Comparison of ENCODE assay signal across 19 mouse cellular contexts in the genomic region with DNA sequence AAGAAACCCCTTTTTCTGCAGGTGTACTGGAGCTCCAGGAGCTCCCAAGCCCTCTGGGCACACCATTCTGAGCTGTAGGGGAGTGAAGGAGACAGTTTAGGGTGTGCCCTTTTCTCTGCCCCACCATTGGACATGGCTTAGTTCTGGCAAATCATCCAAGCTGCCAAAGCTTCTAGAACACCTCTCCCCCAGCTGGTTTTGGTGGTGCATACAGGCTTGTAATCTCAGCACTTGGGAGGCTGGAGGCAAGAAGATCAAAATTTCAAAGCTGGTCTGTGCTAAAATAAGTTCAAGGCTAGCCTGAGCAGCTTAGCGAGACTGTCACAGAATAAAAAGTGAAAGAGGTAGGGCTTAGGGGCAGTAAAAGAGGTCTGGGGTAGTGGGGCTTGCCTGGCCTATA. TPM values are rescaled to one million over a fixed set of nuclear protein-coding genes. Genes with fewer than 3 reads are reported as not detected.
DNase-seq lines count a peak whose midpoint lies in the region; ATAC-seq and TF ChIP-seq lines count a peak whose summit lies in the region.
"Had no signal": no experiment of that assay in that cellular context is flagged by ENCODE, and none has a peak within 500 bp of the region (broad histone marks: within the 10 kb centered on the region; RNA-seq: fewer than 3 reads in every experiment).

No protein-coding gene starts in this region.

- peaks cover 29% of the 10 kb centered on the region for H3K36me3 ChIP-seq in forebrain, postnatal 0 days (ENCODE audit: insufficient read depth)
- H3K36me3 ChIP-seq in midbrain, embryonic 10.5 days, result 0 out of 2 replicates have a peak, but pooled peaks cover 3% of the 10 kb centered on the region
- peaks cover 20% of the 10 kb centered on the region for H3K36me3 ChIP-seq in neural tube, embryonic 13.5 days
- no peaks in the 10 kb centered on the region for H3K36me3 ChIP-seq in kidney, embryonic 14.5 days (ENCODE audit: control insufficient read depth, insufficient read depth, low read length)
- H3K36me3 ChIP-seq: embryonic facial prominence, embryonic 13.5 days; limb, embryonic 10.5 days; liver, embryonic 13.5 days had no signal

- peak overlapping the region; percentile 97 for H3K4me2 ChIP-seq in forebrain, postnatal 0 days (ENCODE audit: low read depth)
- H3K4me2 ChIP-seq in neural tube, embryonic 13.5 days, result peak overlapping the region; percentile 88
- H3K4me2 ChIP-seq in kidney, embryonic 14.5 days (replicated peaks; ENCODE audit: low read depth, low read length), result no peak overlapping the region
- H3K4me2 ChIP-seq: embryonic facial prominence, embryonic 13.5 days; liver, embryonic 13.5 days had no signal

- ATAC-seq in forebrain, postnatal 0 days, result no peak
- no peak for ATAC-seq in neural tube, embryonic 13.5 days (ENCODE audit: low read depth)
- ATAC-seq in erythroid progenitor cell, adult 5-6 weeks (replicated peaks; ENCODE audit: low FRiP score, poor library complexity, severe bottlenecking), result no peak
- ATAC-seq in kidney, embryonic 14.5 days (ENCODE audit: low FRiP score, low TSS enrichment), result no peak
- ATAC-seq: inflammation-experienced regulatory T-cells, adult 6 months; lung, postnatal 0 days had no signal

- H3K27me3 ChIP-seq in forebrain, postnatal 0 days (ENCODE audit: insufficient read depth, low read length), result no peaks in the 10 kb centered on the region
- peaks cover 100% of the 10 kb centered on the region for H3K27me3 ChIP-seq in midbrain, embryonic 10.5 days (ENCODE audit: low read depth, poor library complexity, severe bottlenecking)
- peaks cover 58% of the 10 kb centered on the region for H3K27me3 ChIP-seq in neural tube, embryonic 13.5 days
- H3K27me3 ChIP-seq in kidney, embryonic 14.5 days (ENCODE audit: control insufficient read depth, insufficient read depth, low read length), result peaks cover 97% of the 10 kb centered on the region

- H3K27ac ChIP-seq in forebrain, postnatal 0 days (ENCODE audit: low read depth, low read length), result peak overlapping the region; percentile 99
- no peak overlapping the region for H3K27ac ChIP-seq in midbrain, embryonic 10.5 days (replicated peaks)
- peak overlapping the region; percentile 98 for H3K27ac ChIP-seq in neural tube, embryonic 13.5 days (replicated peaks)
- H3K27ac ChIP-seq in kidney, embryonic 14.5 days (ENCODE audit: low read depth, low read length), result no peak overlapping the region
- H3K27ac ChIP-seq: embryonic facial prominence, embryonic 13.5 days; limb, embryonic 10.5 days; liver, embryonic 13.5 days had no signal

- peak; percentile 15 for DNase-seq in cerebellum, postnatal 14 days
- no peak for DNase-seq in cerebellum, adult 8-10 months
- peak; percentile 46 for DNase-seq in forebrain, postnatal 0 days
- no peak for DNase-seq in midbrain, embryonic 10.5 days (ENCODE audit: low spot score)
- no peak for DNase-seq in layer of hippocampus, adult 9-10 months (ENCODE audit: low spot score)
- DNase-seq: adrenal gland, postnatal 36 days; heart, adult 18-20 months; kidney, postnatal 10 days; right cerebral cortex, postnatal 14 days had no signal

- TF ChIP-seq CTCF in forebrain, postnatal 0 days (IDR thresholded peaks at IDR 0.05; ENCODE audit: low read depth), result no peak

- no peaks in the 10 kb centered on the region for H3K9me3 ChIP-seq in forebrain, postnatal 0 days (ENCODE audit: low read length)
- H3K9me3 ChIP-seq in midbrain, embryonic 10.5 days (replicated peaks), result no peaks in the 10 kb centered on the region
- H3K9me3 ChIP-seq in neural tube, embryonic 13.5 days, result no peaks in the 10 kb centered on the region
- no peaks in the 10 kb centered on the region for H3K9me3 ChIP-seq in kidney, embryonic 14.5 days (ENCODE audit: control insufficient read depth, low read length)
- H3K9me3 ChIP-seq: embryonic facial prominence, embryonic 13.5 days; limb, embryonic 10.5 days; liver, embryonic 13.5 days had no signal

- peak overlapping the region; percentile 96 for H3K9ac ChIP-seq in forebrain, postnatal 0 days
- peak overlapping the region; percentile 98 for H3K9ac ChIP-seq in neural tube, embryonic 13.5 days
- H3K9ac ChIP-seq in kidney, embryonic 14.5 days (ENCODE audit: low read depth, low read length), result no peak overlapping the region
- H3K9ac ChIP-seq: embryonic facial prominence, embryonic 13.5 days; liver, embryonic 13.5 days had no signal

- WGBS in forebrain, postnatal 0 days, result 3% methylated on average over 1 of the region's 1 CpGs
- 2% methylated on average over 1 of the region's 1 CpGs for WGBS in midbrain, embryonic 10.5 days
- 0% methylated on average over 1 of the region's 1 CpGs for WGBS in neural tube, embryonic 13.5 days
- 12% methylated on average over 1 of the region's 1 CpGs for WGBS in kidney, embryonic 14.5 days

- H3K4me1 ChIP-seq in forebrain, postnatal 0 days (ENCODE audit: insufficient read depth), result peaks cover 21% of the 10 kb centered on the region; the same call in 1 of the 2 replicates
- H3K4me1 ChIP-seq in midbrain, embryonic 10.5 days, result peaks cover 55% of the 10 kb centered on the region
- peaks cover 66% of the 10 kb centered on the region for H3K4me1 ChIP-seq in neural tube, embryonic 13.5 days (replicated peaks)
- no peaks in the 10 kb centered on the region for H3K4me1 ChIP-seq in kidney, embryonic 14.5 days (ENCODE audit: control insufficient read depth, insufficient read depth, low read length)

- H3K4me3 ChIP-seq in forebrain, postnatal 0 days (ENCODE audit: low read depth, low read length), result peak overlapping the region; percentile 78
- 0 out of 2 replicates have a peak overlapping the region, but pooled peaks have one; percentile 9 for H3K4me3 ChIP-seq in midbrain, embryonic 10.5 days
- H3K4me3 ChIP-seq in neural tube, embryonic 13.5 days, result peak overlapping the region; percentile 82
- H3K4me3 ChIP-seq in kidney, embryonic 14.5 days (ENCODE audit: low read length), result no peak overlapping the region
- H3K4me3 ChIP-seq: embryonic facial prominence, embryonic 13.5 days; limb, embryonic 10.5 days; liver, embryonic 13.5 days had no signal

RNA-seq across cellular contexts. Expression of gene Rhbg, which starts 42.2 kb away (rescaled TPM):
- total RNA-seq in forebrain, postnatal 0 days (2014; rRNA removed), result 0.19 TPM in 1 of 2 replicates, not detected in the other
- 0.21 and 0.25 TPM in 2 replicates for polyA plus RNA-seq in forebrain, postnatal 0 days (2015; fragmentation: Nextera tagmentation; extraction: Ambion mirVana)
- not detected in 2 replicates for polyA plus RNA-seq in midbrain, embryonic 10.5 days (2016; fragmentation: Nextera tagmentation; extraction: Ambion mirVana)
- polyA plus RNA-seq in neural tube, embryonic 13.5 days (2015; fragmentation: Nextera tagmentation; extraction: Ambion mirVana), result 0.15 and 0.67 TPM in 2 replicates
- total RNA-seq in erythroid progenitor cell, adult 5-6 weeks (2015; ENCODE audit: low replicate concordance), result not detected in 2 replicates
- total RNA-seq in erythroid progenitor cell, adult 5-6 weeks (2017; ENCODE audit: low replicate concordance), result not detected in 2 replicates
- polyA plus RNA-seq in kidney, embryonic 14.5 days (2014; fragmentation: Nextera tagmentation; extraction: Ambion mirVana), result 2.2 and 3.7 TPM in 2 replicates
- total RNA-seq: gastrocnemius, adult 8-10 months; megakaryocyte-erythroid progenitor cell, adult 5-6 weeks had no signal
- polyA plus RNA-seq: inflammation-experienced regulatory T-cells, adult 6 months had no signal

Comparison
In these comparisons a context has a peak if more than half of its experiments do, and no peak if none do; other contexts are left out.
1. DNase-seq: peak in cerebellum, postnatal 14 days (2 of 2) and forebrain, postnatal 0 days (single experiment); none in cerebellum, adult 8-10 months (single experiment), midbrain, embryonic 10.5 days (single experiment) and layer of hippocampus, adult 9-10 months (single experiment).
2. H3K27ac ChIP-seq: peak in forebrain, postnatal 0 days (single experiment) and neural tube, embryonic 13.5 days (single experiment); none in midbrain, embryonic 10.5 days (single experiment) and kidney, embryonic 14.5 days (single experiment).